Mouse (Mus musculus) spleen, embryonic (tissue): Measurements from ENCODE around the gene Prkce.

Experiments
- CTCF ChIA-PET: fragments of 350-600 bp; sonication (Branson Sonifier 250); formaldehyde crosslinking; loops from one replicate; lab custom pipeline; 2022; lab: Charles Lee

Gene Prkce

DNA sequence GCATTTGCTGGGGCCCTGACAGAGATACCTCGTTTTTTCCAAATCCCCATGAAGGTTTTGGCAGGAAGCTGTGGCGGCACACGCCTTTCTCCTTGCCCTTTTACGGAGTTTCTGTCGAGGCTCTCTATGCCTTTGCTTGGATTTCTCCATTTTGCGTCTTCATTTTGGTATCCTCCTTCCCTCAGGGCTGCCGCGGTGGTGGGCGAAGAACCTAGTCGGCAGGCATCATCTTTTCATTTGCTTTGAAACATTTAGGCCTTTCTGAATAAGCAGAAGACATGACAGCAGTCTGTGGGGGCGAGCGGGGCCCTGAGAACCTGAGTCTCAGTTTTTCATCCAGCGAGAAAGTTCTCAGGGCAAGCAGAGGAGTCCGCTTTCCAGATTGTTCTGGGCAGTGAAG lies 47.2 kb downstream of the Prkce start:
- CTCF ChIA-PET = interaction anchor here (0.9 kb wide), 1 partner anchor 45 kb away, joined by 4 read pairs; no protein-coding TSS in a partner anchor

DNA sequence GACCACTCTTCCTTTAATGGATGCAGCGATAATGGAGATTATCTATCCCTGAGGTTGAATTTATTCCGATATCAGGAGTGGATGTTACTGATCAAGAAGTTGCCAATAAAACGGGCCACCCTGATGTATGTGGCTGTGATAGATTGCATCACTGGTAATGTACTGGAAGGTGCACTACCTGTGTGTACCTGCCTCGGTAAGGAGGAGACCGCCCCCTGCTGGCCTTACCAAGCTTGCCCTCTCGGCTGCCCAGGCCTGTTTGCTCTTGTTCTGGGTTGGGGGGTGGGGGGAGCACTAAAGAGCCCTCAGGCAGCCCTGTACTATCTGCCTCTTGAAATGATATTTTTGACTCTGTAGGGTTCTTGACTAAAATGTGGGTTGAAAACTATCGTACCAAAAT lies 48.2 kb downstream of the Prkce start:
- CTCF ChIA-PET = interaction anchor here (0.9 to 1.2 kb wide), 2 partner anchors 46 to 55 kb away, joined by 3 to 4 read pairs; no protein-coding TSS in a partner anchor

DNA sequence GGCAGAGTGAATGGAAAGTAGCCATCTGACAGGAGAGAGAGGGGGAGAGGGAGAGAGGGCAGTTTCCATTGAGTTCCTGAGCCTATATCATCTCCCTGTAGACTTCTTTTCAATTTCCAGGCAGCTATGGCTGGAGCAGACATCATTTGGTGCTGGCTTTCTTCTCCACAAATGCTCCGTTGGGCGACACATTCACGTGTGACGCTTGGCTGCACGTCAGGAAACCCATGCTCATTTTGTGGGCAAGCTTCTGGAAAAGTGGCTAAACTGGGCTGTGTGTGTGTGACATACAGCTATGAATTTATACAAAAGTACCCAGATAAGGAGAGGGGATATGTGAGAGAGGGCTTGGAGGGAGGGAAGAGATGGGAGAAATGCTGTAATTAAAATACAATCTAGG lies 49.9 kb downstream of the Prkce start:
- CTCF ChIA-PET = interaction anchor here (0.7 kb wide), 1 partner anchor 57 kb away, joined by 4 read pairs; no protein-coding TSS in a partner anchor

DNA sequence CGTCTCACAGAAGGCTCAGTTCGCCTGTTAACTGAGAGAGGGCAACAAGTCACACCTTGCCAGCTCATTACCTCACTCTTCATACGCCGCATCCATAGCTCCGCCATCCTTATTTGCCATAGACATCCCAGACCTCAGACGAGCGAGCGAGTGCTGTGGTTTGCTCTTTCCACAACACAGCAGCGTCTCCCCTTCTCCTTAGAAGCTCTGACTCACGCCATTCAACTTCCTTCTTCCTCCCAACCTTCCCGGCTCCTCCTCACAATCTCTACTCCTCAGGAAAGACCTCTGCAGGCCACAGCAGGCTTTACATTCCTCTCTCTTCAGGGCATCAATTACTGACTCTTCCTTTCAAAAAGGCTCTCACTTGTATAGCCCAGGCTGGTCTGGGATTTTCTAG lies 51.0 kb downstream of the Prkce start:
- CTCF ChIA-PET = no interaction called here

DNA sequence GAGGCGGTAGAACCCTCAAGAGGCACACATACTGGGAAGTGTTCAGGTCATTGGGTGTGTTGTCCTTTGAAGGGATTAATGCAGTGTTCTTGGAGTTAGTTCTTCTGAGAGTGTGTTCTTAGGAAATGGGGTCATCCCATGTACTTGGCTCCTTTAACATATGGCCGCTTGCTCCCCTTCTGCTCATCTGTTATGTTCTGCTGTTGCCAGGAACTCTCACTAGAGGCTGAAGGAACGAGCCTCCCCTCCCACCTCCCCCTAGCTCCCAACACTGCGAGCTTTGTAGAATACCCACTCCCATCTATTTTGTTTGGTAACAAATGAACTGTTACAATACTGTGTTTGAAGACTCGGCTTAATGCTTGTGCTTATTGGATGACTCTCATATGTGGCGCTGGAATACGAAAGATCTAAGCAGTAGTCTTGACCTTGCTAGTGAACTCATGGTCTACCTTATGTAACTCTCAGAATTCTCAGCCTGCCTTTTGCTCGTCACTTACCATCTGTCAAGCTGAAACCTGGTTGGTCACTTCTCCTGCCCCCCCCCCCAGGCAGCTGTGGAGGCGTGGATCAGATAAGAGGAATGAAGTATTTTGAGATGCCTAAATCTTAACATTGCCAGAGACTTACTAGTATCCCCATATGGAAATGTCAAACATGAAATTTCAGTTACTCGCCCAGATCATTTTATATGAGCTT lies 58.1 kb downstream of the Prkce start:
- CTCF ChIA-PET = no interaction called here

DNA sequence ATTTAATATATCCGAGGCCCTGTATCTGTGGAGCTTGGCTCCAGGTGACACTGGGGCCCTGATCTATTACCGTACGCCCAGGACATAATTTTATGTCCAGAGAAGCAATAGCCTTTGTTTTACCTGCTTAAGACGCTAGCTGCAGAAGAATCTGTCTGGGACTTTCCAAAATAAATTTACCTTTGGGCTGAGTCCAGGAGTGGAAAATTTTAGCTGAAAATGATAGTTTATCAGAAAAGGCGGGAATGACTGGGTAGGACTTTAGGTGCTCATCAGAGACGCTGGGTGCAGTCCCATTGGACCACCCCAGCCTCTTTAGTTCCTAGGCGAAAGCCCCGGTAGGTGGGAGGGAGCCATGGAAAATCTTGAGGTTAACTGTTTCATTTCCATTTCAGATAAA lies 58.6 kb downstream of the Prkce start:
- CTCF ChIA-PET = no interaction called here

DNA sequence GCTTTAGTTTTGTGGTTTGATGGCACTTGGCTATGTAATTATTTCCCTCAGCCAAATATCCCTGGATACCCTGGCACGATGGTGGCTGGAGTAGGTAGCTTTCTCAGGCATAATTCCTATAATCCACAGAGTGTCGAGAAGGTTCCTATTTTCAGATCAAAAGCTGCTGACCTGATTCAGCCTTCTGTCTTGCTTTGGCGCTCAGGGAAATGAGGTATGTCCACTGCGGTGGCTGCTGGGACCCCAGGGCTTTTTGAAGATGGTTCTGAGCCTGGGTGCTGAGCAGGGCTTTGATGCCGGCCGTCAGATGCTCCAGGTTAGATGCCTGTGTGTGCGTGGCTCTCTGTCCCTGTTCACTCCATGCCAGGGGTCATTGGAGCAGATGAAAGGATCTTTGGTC lies 59.0 kb downstream of the Prkce start:
- CTCF ChIA-PET = interaction anchor here (0.5 kb wide), 1 partner anchor 67 kb away, joined by 3 read pairs; no protein-coding TSS in a partner anchor

DNA sequence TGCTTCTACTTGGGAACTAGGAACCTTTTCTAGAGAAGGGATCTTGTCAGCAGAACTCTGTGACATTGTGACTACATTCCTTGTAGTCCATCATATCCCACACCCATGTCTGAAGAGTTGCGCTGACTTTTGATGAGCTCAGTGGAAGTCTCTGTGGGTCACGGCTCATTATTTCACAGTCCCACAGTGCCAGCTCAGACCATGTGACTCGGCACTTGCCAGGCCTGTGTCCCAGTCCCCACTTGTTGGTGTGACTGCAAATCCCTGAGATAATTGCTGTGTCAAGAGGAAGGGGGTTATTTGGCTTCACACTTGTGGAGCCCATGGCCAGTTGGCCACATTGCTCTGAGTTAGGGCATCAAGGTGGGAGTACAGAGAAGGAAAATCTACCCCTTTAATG lies 59.8 kb downstream of the Prkce start:
- CTCF ChIA-PET = no interaction called here

DNA sequence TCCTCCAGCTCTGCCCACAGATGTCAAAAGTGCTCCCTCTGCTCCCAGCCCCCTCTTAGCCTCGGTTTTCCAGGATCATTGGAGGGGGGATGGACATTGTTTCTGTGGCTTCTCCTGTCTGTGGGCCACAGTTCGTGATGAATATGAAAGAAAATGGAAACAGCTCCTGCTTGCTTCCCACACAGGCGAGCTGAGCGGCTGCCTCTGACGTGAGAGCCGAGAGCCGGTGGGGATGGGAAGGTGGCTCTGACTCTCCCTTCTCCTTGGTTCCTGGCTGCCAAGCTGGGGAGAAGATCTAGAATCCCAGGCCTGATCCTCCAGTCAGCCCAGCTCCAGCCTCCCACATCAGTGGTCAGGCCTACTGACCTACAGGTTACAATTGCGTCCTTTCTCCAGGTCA lies 61.3 kb downstream of the Prkce start:
- CTCF ChIA-PET = no interaction called here

DNA sequence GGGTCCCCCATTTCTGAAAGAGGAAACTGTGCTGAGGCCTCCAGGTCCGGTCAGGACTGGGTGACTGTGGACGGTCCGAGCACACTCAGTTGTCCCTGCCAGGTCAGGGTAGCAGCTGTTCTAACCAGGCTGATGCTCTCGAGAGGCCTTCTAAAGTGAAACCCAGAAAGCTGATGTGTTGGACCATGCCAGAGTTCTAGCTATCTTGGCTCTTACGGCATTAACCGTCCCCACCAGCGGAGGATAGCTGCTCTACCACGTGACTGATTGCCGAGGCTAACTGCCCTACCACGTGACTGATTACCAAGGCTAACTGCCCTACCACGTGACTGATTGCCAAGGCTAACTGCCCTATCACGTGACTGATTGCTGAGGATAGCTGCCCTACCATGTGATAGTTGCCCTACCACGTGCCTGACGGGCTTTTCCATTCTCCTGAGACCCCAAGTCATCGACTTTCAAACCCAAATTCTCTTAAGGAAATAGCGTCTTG lies 62.6 kb downstream of the Prkce start:
- CTCF ChIA-PET = interaction anchor here (1.1 kb wide), 1 partner anchor 14 kb away, joined by 3 read pairs; no protein-coding TSS in a partner anchor

DNA sequence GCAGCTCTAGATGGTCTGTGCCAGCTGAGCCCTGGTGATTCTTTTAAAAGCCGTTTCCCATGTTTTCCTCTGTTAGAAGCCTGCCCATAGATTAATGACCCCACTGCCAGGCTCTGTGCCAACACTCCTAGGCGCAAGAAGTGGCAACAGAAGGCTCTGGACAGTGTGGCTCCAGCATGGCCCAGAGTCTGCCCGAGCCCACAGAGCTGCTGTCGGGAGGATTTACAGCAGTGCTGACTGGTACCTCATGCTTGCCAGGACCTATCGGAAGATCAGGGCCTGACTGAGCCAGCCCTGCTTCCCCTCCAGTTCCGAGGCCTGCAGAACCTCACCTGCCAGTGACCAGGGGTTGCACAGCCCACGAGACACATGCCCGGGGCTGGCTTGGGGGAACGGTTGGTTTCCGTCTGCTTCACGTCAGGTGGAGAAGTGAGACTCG lies 64.2 kb downstream of the Prkce start:
- CTCF ChIA-PET = no interaction called here

DNA sequence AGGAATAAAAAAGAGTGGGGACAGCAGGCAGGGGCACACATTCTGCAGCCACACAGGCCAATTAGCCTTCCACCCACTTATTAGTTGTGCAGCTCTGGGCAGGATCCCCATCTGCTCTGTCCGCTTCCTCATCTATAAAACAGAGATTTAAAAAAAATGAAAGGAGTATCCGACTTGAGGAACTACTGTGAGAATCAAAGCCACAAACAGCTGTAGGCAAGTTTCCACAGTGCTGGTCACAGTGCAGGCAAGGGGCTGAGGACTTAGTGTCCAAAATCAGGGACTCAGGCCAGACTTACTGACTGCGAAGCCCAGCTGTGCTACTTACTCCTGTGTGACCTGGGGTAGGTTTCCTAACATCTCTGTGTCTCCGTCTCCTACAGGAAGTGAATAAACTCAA lies 64.7 kb downstream of the Prkce start:
- CTCF ChIA-PET = interaction anchor here (0.7 kb wide), 1 partner anchor 61 kb away, joined by 4 read pairs; no protein-coding TSS in a partner anchor

DNA sequence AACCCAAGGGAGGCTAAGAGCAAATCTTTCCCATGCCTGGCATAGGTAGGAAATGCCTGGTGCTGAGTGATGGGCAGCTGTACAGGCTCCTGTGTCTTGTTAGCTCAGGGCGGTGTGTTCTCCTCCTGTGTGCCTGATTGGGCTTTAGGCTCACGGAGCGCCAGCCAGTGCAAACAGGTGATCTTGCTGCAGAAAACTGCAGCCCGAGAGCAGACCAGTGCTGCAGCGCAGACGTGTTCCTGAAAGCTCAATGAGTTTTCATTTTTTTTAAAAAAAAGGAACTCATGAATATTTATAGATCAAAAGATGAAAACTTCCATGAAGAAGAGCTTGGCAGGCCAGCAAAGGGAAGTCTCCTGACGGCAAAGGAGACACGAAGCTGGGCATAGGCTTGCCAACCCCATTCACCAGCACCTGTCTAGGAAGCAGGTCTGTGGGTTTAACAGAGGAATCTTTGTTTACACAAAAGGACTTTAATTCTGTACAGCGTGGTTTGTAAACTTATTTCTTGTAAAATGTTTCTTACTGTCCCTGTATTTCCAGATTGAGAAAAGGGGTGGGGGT lies 67.1 kb downstream of the Prkce start:
- CTCF ChIA-PET = no interaction called here

DNA sequence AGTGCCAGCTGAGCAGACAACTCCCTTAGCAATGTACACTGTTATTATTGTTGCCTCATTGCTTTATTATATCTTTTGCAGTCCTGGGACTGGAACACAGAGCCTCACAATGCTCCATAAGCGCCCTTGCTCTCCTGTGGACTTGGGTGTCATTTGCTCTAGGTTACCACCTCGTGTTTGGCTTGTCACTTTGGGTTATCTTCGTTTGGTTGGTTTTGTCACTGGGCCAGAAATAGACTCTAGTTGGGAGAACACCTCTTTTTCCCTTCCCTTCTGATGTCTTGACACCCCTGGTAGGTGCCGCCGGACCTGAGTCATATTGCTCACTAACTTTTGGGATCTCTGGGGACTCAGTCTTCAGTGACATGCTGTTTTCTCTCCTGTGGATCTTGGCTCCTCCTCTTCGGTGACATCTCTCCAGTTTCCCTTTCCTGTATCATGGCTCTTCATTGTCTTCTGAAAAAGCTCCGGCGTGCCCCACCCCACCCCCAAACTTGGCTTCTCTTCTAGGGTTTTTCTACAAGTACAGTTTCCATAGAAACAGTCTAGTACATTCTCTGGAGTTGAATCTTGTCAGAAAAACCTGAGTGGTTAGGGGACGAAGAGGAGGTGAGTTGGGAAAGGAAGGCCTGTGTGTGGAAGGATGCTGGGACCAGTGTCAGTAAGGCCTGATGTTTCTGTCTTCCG lies 68.6 kb downstream of the Prkce start:
- CTCF ChIA-PET = interaction anchor here (0.6 to 0.7 kb wide), 2 partner anchors 57 to 1782 kb away, joined by 3 read pairs; no protein-coding TSS in a partner anchor

DNA sequence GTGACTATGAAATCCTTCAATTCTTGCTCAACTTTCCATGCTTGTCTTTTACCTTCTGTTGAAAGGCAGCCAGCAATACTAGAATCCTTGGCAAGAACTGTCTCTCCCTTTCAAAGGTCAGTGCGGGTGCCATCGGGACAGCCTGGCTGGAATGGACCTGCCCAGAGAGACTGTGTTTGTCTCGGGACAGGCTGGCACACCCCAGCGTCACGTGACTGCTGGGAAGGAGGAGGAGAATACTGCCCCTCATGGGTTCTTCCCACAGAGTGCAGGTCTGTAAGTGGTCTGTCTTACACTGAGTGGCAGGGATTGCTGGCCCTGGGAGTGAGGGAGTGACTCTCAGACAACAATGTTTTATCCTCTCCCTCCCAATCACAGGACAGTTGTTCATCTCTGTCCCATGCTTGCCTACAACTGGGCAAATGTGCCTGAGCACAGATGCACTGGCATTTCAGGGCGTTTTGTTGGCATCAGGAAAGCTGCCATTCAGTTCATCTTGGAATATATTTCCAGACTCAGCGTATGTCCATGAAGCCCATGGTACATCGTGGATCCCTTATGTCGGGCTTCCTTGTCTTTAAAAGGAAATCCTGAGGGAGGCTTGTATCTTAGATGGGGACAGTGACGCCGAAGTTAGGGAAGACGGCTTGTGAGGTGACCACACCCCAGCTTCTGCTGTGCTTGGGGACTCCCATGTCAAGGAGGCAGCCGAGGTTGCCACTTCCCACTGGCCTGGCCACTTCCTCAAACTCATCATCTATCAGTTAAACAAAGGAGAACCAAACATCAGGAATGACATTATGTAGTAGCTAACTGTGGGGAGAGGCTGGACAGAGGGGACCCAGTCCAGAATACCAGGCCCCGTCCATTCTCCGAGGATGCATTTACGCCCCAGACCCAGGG lies 69.5 kb downstream of the Prkce start:
- CTCF ChIA-PET = no interaction called here

DNA sequence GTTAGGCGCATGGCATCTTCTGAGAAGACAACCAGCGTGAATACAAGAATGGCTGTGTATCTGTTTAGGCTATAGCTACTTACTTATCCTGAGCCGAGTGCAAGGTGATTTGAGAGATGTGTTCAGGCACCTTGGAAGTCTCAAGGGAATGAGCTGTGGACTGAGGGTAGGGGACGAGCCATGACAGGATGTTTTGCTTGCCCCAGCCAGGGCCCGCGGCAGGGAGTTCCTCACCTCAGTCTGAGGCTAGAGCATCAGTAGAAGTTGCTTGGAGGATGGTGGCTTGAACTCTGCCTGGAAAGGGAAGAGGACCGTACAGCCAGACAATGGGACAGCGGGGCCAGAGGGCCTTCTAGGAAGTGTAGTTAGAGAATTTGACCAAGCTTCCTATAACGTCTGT lies 74.7 kb downstream of the Prkce start:
- CTCF ChIA-PET = no interaction called here

DNA sequence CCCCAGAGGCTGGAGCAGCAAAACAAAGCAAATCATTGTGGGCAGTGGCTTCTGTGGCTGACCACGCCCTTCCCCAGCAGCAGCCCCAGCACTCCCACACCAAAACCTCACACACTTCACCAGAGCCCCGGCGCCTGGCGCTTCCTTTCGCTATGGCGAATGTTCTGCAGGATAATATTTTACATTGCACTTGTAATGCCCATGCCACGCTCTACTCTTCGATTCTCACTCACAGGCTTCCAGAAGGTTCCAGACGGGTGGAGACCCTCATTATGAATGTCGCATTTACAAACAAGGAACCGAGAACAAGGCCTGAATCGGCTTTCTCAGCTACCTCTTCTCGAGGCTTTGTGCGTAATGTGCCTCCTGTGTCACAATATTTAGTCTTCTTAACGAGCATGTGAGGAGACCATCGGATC lies 75.5 kb downstream of the Prkce start:
- CTCF ChIA-PET = interaction anchor here (0.9 kb wide), 1 partner anchor 111 kb away, joined by 3 read pairs; no protein-coding TSS in a partner anchor

DNA sequence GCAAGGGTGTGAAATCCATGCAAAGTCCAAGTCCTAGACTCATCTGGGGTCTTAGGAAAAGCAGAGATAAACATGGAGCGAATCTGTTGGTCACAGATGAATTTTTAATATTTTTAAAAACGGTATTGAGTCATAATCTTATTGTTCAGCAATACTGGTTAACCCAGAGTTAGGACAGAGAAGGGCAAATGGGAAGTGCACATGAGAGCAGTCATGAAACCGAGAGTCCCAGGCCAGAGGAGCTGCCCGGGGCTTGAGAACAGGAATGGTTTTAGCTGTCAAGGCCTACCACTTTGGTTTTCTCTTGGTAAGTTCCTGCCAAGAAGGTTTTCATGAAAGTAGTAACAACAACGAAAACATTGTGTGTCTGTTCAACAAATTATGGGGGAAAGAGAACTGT lies 76.8 kb downstream of the Prkce start:
- CTCF ChIA-PET = interaction anchor here (0.9 kb wide), 1 partner anchor 14 kb away, joined by 3 read pairs; no protein-coding TSS in a partner anchor

DNA sequence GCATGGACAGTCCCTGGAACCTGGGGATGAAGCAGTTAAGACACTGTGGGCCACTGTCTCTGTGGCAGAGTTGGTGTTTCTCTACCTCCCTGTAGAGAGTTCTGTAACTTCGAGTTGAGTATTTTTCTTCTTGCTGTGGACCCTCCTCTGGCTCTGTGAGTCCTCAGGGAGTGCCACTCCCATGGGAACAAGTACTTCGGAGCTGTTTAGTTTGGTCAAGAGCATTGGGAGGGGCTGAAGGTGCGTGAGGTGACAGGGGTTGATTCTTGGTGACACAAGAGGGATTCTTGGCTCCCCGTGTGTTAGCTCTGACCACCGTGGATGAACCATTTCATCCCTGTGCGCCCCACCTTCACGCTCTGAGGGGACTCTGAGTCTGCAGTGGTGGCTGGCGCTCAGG lies 81.2 kb downstream of the Prkce start:
- CTCF ChIA-PET = no interaction called here

DNA sequence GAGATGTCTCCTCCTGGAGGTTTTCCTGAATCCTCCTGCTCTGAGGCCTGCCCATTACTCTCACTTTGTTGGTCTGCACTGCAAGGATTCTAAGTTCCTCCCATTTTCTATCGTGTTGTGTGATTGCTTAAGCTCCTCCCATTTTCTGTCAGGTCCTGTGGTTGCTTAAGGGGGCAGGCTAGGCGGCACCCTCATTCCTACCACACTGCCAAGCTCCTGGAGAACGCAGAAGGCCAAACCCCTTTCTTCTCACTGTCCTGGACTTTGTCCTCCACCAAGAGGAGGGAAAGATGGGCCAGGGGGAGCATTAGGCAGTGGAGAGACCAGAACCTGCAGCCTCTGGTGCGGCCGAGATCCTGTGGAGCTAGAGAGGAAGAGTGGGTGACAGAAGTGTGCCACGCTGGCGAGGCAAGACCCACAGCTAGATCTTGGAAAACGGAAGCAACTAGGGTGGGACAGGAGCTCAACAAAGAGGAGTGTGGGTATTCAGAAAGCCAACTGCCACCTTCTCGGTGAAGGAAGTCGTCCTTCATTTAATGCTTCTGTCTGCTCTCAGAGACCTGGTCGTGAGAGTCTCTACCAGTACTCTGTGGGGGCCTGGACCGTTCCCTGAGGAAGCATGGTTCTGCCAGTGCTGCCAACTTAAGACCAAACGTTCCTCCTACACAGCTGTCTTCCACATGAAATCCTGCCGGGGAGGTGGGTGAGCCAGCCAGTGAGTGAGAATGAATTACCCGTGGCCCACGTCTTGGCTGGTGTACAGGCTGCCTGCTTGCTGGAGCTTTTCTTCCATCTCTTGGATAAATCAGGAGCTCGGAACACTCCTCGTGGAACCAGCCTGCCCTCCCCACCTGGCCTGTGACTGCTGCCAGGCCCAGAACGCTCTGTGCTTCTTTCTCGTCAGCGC lies 82.2 kb downstream of the Prkce start:
- CTCF ChIA-PET = interaction anchor here (0.5 to 0.7 kb wide), 3 partner anchors 14 to 855 kb away, joined by 6 to 17 read pairs (median 6); no protein-coding TSS in a partner anchor
